Mouse (Mus musculus): ENCODE measurements around the gene Brpf3. TPM values are rescaled to one million over a fixed set of nuclear protein-coding genes. Genes with fewer than 3 reads are reported as not detected.

Brpf3 gene
- polyA plus RNA-seq, 1 experiment from 2014 or later = 14.0 TPM

GRCm38 (mm10) chr17:28874216-28874615, 73.3 kb downstream of the Brpf3 start:
- DNase-seq (ENCODE audit: low spot score) = no peak
- no peaks in the 10 kb centered on the region for H3K9me3 ChIP-seq (replicated peaks)
- no peaks in the 10 kb centered on the region for H3K36me3 ChIP-seq
- H3K27ac ChIP-seq = no peak overlapping the region
- H3K4me3 ChIP-seq = no peak overlapping the region
- 80% methylated on average over 4 of the region's 4 CpGs for WGBS
- H3K4me1 ChIP-seq = peaks cover 18% of the 10 kb centered on the region
- H3K27me3 ChIP-seq (ENCODE audit: low read depth, poor library complexity, severe bottlenecking) = peaks cover 18% of the 10 kb centered on the region; the same call in 1 of the 2 replicates

- Histone ChIP-seq H3K27ac (no peak overlapping the region), H3K9me3 (replicated peaks) (no peaks in the 10 kb centered on the region), H3K36me3 (no peaks in the 10 kb centered on the region), H3K4me1 (peaks cover 17% of the 10 kb centered on the region), H3K4me3 (no peak overlapping the region), H3K27me3 (ENCODE audit: low read depth, poor library complexity, severe bottlenecking) (peaks cover 20% of the 10 kb centered on the region; the same call in 1 of the 2 replicates)
- WGBS = 82% methylated on average over 7 of the region's 7 CpGs
- no peak for DNase-seq (ENCODE audit: low spot score)
These were observed 73.9 kb downstream of the Brpf3 start for GRCm38 (mm10) chr17:28874825-28875224.

- no peak for DNase-seq (ENCODE audit: low spot score)
- 53% methylated on average over 8 of the region's 8 CpGs for WGBS
- no peak overlapping the region for H3K4me3 ChIP-seq
These were observed 74.4 kb downstream of the Brpf3 start for GRCm38 (mm10) chr17:28875316-28875715.

GRCm38 (mm10) chr17:28876331-28876730, 75.4 kb downstream of the Brpf3 start:
- DNase-seq (ENCODE audit: low spot score) = no peak
- H3K4me1 ChIP-seq = peaks cover 21% of the 10 kb centered on the region
- H3K27me3 ChIP-seq (ENCODE audit: low read depth, poor library complexity, severe bottlenecking) = peaks cover 35% of the 10 kb centered on the region
- no peaks in the 10 kb centered on the region for H3K36me3 ChIP-seq
- peak overlapping the region; percentile 18 for H3K4me3 ChIP-seq
- 64% methylated on average over 5 of the region's 5 CpGs for WGBS
- H3K27ac ChIP-seq = no peak overlapping the region
- no peaks in the 10 kb centered on the region for H3K9me3 ChIP-seq (replicated peaks)

More at GRCm38 (mm10) chr17:28875316-28875715, 74.4 kb downstream of the Brpf3 start:
- Histone ChIP-seq H3K36me3 (no peaks in the 10 kb centered on the region), H3K9me3 (replicated peaks) (no peaks in the 10 kb centered on the region), H3K4me1 (peaks cover 21% of the 10 kb centered on the region), H3K27ac (no peak overlapping the region), H3K27me3 (ENCODE audit: low read depth, poor library complexity, severe bottlenecking) (peaks cover 25% of the 10 kb centered on the region)

- WGBS = 14% methylated on average over 19 of the region's 19 CpGs
- Histone ChIP-seq H3K36me3 (no peaks in the 10 kb centered on the region), H3K27me3 (ENCODE audit: low read depth, poor library complexity, severe bottlenecking) (peaks cover 39% of the 10 kb centered on the region), H3K4me1 (peaks cover 21% of the 10 kb centered on the region), H3K9me3 (replicated peaks) (no peaks in the 10 kb centered on the region), H3K27ac (no peak overlapping the region), H3K4me3 (peak overlapping the region; percentile 18)
- DNase-seq (ENCODE audit: low spot score) = peak; percentile 60
These were observed 75.9 kb downstream of the Brpf3 start for GRCm38 (mm10) chr17:28876821-28877220.

- peak overlapping the region; percentile 8; the same call in 1 of the 2 replicates for H3K4me3 ChIP-seq
- DNase-seq (ENCODE audit: low spot score) = peak; percentile 90
- H3K4me1 ChIP-seq = peaks cover 23% of the 10 kb centered on the region
- H3K9me3 ChIP-seq (replicated peaks) = no peaks in the 10 kb centered on the region
- no peaks in the 10 kb centered on the region for H3K36me3 ChIP-seq
- 8% methylated on average over 18 of the region's 18 CpGs for WGBS
- peaks cover 39% of the 10 kb centered on the region for H3K27me3 ChIP-seq (ENCODE audit: low read depth, poor library complexity, severe bottlenecking)
- no peak overlapping the region for H3K27ac ChIP-seq
These were observed 79.1 kb downstream of the Brpf3 start for GRCm38 (mm10) chr17:28879931-28880391.

GRCm38 (mm10) chr17:28882316-28882715, 81.4 kb downstream of the Brpf3 start:
- peaks cover 32% of the 10 kb centered on the region for H3K27me3 ChIP-seq (ENCODE audit: low read depth, poor library complexity, severe bottlenecking)
- DNase-seq (ENCODE audit: low spot score) = peak; percentile 77
- 4% methylated on average over 12 of the region's 12 CpGs for WGBS

GRCm38 (mm10) chr17:28882810-28883209, 81.9 kb downstream of the Brpf3 start:
- Histone ChIP-seq H3K4me3 (no peak overlapping the region), H3K36me3 (no peaks in the 10 kb centered on the region), H3K9me3 (replicated peaks) (no peaks in the 10 kb centered on the region), H3K4me1 (peaks cover 9% of the 10 kb centered on the region), H3K27me3 (ENCODE audit: low read depth, poor library complexity, severe bottlenecking) (peaks cover 30% of the 10 kb centered on the region), H3K27ac (no peak overlapping the region)
- WGBS = 61% methylated on average over 8 of the region's 8 CpGs
- DNase-seq (ENCODE audit: low spot score) = no peak

More at GRCm38 (mm10) chr17:28882316-28882715, 81.4 kb downstream of the Brpf3 start:
- H3K4me3 ChIP-seq = no peak overlapping the region
- H3K36me3 ChIP-seq = no peaks in the 10 kb centered on the region
- peaks cover 9% of the 10 kb centered on the region for H3K4me1 ChIP-seq
- no peaks in the 10 kb centered on the region for H3K9me3 ChIP-seq (replicated peaks)
- H3K27ac ChIP-seq = no peak overlapping the region

- no peak for DNase-seq (ENCODE audit: low spot score)
- Histone ChIP-seq H3K4me1 (peaks cover 9% of the 10 kb centered on the region), H3K36me3 (no peaks in the 10 kb centered on the region), H3K27me3 (ENCODE audit: low read depth, poor library complexity, severe bottlenecking) (peaks cover 23% of the 10 kb centered on the region), H3K27ac (no peak overlapping the region), H3K4me3 (no peak overlapping the region), H3K9me3 (replicated peaks) (no peaks in the 10 kb centered on the region)
- 76% methylated on average over 10 of the region's 10 CpGs for WGBS
These were observed 83.1 kb downstream of the Brpf3 start for GRCm38 (mm10) chr17:28883941-28884516.

- no peak for DNase-seq (ENCODE audit: low spot score)
- H3K9me3 ChIP-seq (replicated peaks) = no peaks in the 10 kb centered on the region
- H3K4me3 ChIP-seq = no peak overlapping the region
- H3K36me3 ChIP-seq = no peaks in the 10 kb centered on the region
- H3K27me3 ChIP-seq (ENCODE audit: low read depth, poor library complexity, severe bottlenecking) = peaks cover 15% of the 10 kb centered on the region
- H3K27ac ChIP-seq = no peak overlapping the region
- WGBS = 89% methylated on average over 8 of the region's 8 CpGs
- H3K4me1 ChIP-seq = peaks cover 3% of the 10 kb centered on the region
These were observed 84.3 kb downstream of the Brpf3 start for GRCm38 (mm10) chr17:28885231-28885630.

GRCm38 (mm10) chr17:28886266-28886665, 85.4 kb downstream of the Brpf3 start:
- Histone ChIP-seq H3K27ac (no peak overlapping the region), H3K4me3 (no peak overlapping the region), H3K36me3 (no peaks in the 10 kb centered on the region), H3K4me1 (0 out of 2 replicates have a peak, but pooled peaks cover 3% of the 10 kb centered on the region), H3K27me3 (ENCODE audit: low read depth, poor library complexity, severe bottlenecking) (peaks cover 5% of the 10 kb centered on the region), H3K9me3 (replicated peaks) (no peaks in the 10 kb centered on the region)
- DNase-seq (ENCODE audit: low spot score) = no peak
- WGBS = 86% methylated on average over 8 of the region's 8 CpGs
